In the genomic region with DNA sequence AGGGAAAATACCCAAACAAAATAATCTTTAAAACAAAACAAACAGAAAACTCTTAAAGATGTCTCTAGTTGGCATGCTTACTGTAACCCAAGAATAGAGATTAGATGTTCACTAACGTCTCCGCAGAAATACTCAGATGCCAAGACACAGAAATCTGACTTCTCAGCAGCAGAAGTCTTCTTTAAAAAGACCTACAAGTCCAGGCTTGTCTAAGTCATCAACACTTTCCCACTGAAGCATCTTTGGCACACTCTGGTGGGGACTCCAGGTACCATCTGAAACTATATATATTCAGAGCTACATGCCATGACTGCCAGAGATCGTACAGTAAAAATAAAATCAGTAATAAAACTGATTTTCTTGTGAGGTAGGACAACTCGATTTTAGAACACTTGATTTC, we compare ENCODE assay signal across 13 mouse cellular contexts. TPM values are rescaled to one million over a fixed set of nuclear protein-coding genes. Genes with fewer than 3 reads are reported as not detected.
A peak's percentile ranks its signal among the peaks of the same experiment; 100 is the strongest.
DNase-seq lines count a peak whose midpoint lies in the region; ATAC-seq and TF ChIP-seq lines count a peak whose summit lies in the region.
"Had no signal": no experiment of that assay in that cellular context is flagged by ENCODE, and none has a peak within 500 bp of the region (broad histone marks: within the 10 kb centered on the region; RNA-seq: fewer than 3 reads in every experiment).

No protein-coding gene starts in this region.

- peak; percentile 74 for TF ChIP-seq CTCF in kidney, postnatal 0 days (IDR thresholded peaks at IDR 0.05; ENCODE audit: low read depth)
- TF ChIP-seq CTCF in cortical plate, adult 2 months (IDR thresholded peaks at IDR 0.05; ENCODE audit: extremely low read depth, insufficient read depth, low read length) = peak; percentile 43; the same call in 1 of the 2 replicates

- H3K9me3 ChIP-seq in kidney, postnatal 0 days (replicated peaks; ENCODE audit: low read length) = no peaks in the 10 kb centered on the region
- H3K9me3 ChIP-seq: neural tube, embryonic 12.5 days had no signal

- WGBS in kidney, postnatal 0 days = 59% methylated on average over 4 of the region's 4 CpGs

- no peaks in the 10 kb centered on the region for H3K36me3 ChIP-seq in kidney, postnatal 0 days (ENCODE audit: insufficient read depth, low read length)
- H3K36me3 ChIP-seq: neural tube, embryonic 12.5 days had no signal

- no peak for ATAC-seq in kidney, postnatal 0 days (replicated peaks; ENCODE audit: low FRiP score, low read depth)
- ATAC-seq: intestine, embryonic 16.5 days had no signal

- no peaks in the 10 kb centered on the region for H3K27me3 ChIP-seq in kidney, postnatal 0 days (ENCODE audit: insufficient read depth, low read length)
- H3K27me3 ChIP-seq: neural tube, embryonic 12.5 days had no signal

- no peak for TF ChIP-seq POLR2A in cortical plate, adult 2 months (IDR thresholded peaks at IDR 0.05; ENCODE audit: extremely low read depth, insufficient read depth, low read length)

- H3K4me3 ChIP-seq in kidney, postnatal 0 days (replicated peaks; ENCODE audit: low read depth, low read length) = no peak overlapping the region
- H3K4me3 ChIP-seq in cortical plate, adult 2 months (ENCODE audit: insufficient read depth, low read length) = no peak overlapping the region
- H3K4me3 ChIP-seq: neural tube, embryonic 12.5 days had no signal

- H3K9ac ChIP-seq in kidney, postnatal 0 days (ENCODE audit: low read depth, low read length) = no peak overlapping the region
- H3K9ac ChIP-seq: neural tube, embryonic 12.5 days had no signal

- H3K4me2 ChIP-seq in kidney, postnatal 0 days (ENCODE audit: low read length) = no peak overlapping the region
- H3K4me2 ChIP-seq: neural tube, embryonic 12.5 days had no signal

- DNase-seq in cerebellum, postnatal 14 days = peak; percentile 54 to 57
- no peak for DNase-seq in cerebellum, adult 11 months
- DNase-seq in kidney, postnatal 0 days (ENCODE audit: low spot score) = peak; percentile 78
- DNase-seq in kidney, postnatal 10 days = no peak
- DNase-seq in 416B (ENCODE audit: low read depth) = peak; percentile 81
- no peak for DNase-seq in kidney, adult 9 months
- no peak for DNase-seq in spleen, postnatal 14 days (ENCODE audit: low spot score in 2 of 2)
- DNase-seq: adrenal gland, postnatal 36 days; gastrocnemius, postnatal 14 days had no signal

- no peaks in the 10 kb centered on the region for H3K4me1 ChIP-seq in kidney, postnatal 0 days (replicated peaks; ENCODE audit: insufficient read depth, low read length)
- peaks cover 4% of the 10 kb centered on the region; the same call in 1 of the 2 replicates for H3K4me1 ChIP-seq in cortical plate, adult 2 months (ENCODE audit: control insufficient read depth, insufficient read depth, low read length)
- H3K4me1 ChIP-seq: neural tube, embryonic 12.5 days had no signal

- no peak overlapping the region for H3K27ac ChIP-seq in kidney, postnatal 0 days
- no peak overlapping the region for H3K27ac ChIP-seq in cortical plate, adult 2 months (ENCODE audit: insufficient read depth, low read length)
- H3K27ac ChIP-seq: macrophage; neural tube, embryonic 12.5 days had no signal

RNA-seq across cellular contexts. Expression of a gene that starts 25.2 kb away (rescaled TPM):
- 19.6 and 20.9 TPM in 2 replicates for polyA plus RNA-seq in kidney, postnatal 0 days (2015; fragmentation: Nextera tagmentation; extraction: Ambion mirVana)
- 33.8 and 43.1 TPM in 2 replicates for polyA plus RNA-seq in cortical plate, adult 2 months (2012; rRNA removed)

RNA-seq across cellular contexts. Expression of a gene that starts 27.4 kb away (rescaled TPM):
- 25.5 and 25.6 TPM in 2 replicates for polyA plus RNA-seq in kidney, postnatal 0 days (2015; fragmentation: Nextera tagmentation; extraction: Ambion mirVana)
- 5.1 and 5.4 TPM in 2 replicates for polyA plus RNA-seq in cortical plate, adult 2 months (2012; rRNA removed)

Comparison
In these comparisons a context has a peak if more than half of its experiments do, and no peak if none do; other contexts are left out.
1. DNase-seq: peak in cerebellum, postnatal 14 days (2 of 2), kidney, postnatal 0 days (single experiment) and 416B (single experiment); none in cerebellum, adult 11 months (single experiment), kidney, postnatal 10 days (single experiment), kidney, adult 9 months (single experiment) and spleen, postnatal 14 days (0 of 2).